In genomic region chr12:17690564-17691281, GRCm38 (mm10) we compare ENCODE assay signal across 9 mouse cellular contexts. TPM values are rescaled to one million over a fixed set of nuclear protein-coding genes. Genes with fewer than 3 reads are reported as not detected.
DNase-seq lines count a peak whose midpoint lies in the region; ATAC-seq and TF ChIP-seq lines count a peak whose summit lies in the region.
"Had no signal": no experiment of that assay in that cellular context is flagged by ENCODE, and none has a peak within 500 bp of the region (broad histone marks: within the 10 kb centered on the region; RNA-seq: fewer than 3 reads in every experiment).

Gene Hpcal1, plus strand, starts transcription at chr12:17690856.

- H3K4me3 ChIP-seq in bone marrow, adult 2 months (replicated peaks; ENCODE audit: control insufficient read depth, low read depth, low read length) = peak within 1 kb of the TSS; percentile 90
- peak within 1 kb of the TSS; percentile 82 for H3K4me3 ChIP-seq in embryonic facial prominence, embryonic 14.5 days (ENCODE audit: low read depth, low read length)
- H3K4me3 ChIP-seq in heart, adult 2 months = peak within 1 kb of the TSS; percentile 66
- peak within 1 kb of the TSS; percentile 72 for H3K4me3 ChIP-seq in limb, embryonic 12.5 days (replicated peaks)
- peak within 1 kb of the TSS; percentile 70 for H3K4me3 ChIP-seq in midbrain, embryonic 14.5 days (replicated peaks; ENCODE audit: low read depth, low read length)

- H3K27me3 ChIP-seq in embryonic facial prominence, embryonic 14.5 days (replicated peaks; ENCODE audit: control insufficient read depth, insufficient read depth, low read length) = no peaks in the 10 kb centered on the region
- no peaks in the 10 kb centered on the region for H3K27me3 ChIP-seq in heart, adult 2 months (ENCODE audit: control insufficient read depth, insufficient read depth, low read length)
- H3K27me3 ChIP-seq in limb, embryonic 12.5 days = peaks cover 6% of the 10 kb centered on the region
- H3K27me3 ChIP-seq in midbrain, embryonic 14.5 days (ENCODE audit: control insufficient read depth, insufficient read depth, low read length) = no peaks in the 10 kb centered on the region

- H3K4me1 ChIP-seq in bone marrow, adult 2 months (ENCODE audit: control insufficient read depth, insufficient read depth, low read length) = no peaks in the 10 kb centered on the region; the same call in 1 of the 2 replicates
- H3K4me1 ChIP-seq in embryonic facial prominence, embryonic 14.5 days (ENCODE audit: control insufficient read depth, insufficient read depth, low read length) = peaks cover 34% of the 10 kb centered on the region
- peaks cover 13% of the 10 kb centered on the region for H3K4me1 ChIP-seq in heart, adult 2 months (ENCODE audit: control insufficient read depth, insufficient read depth, low read length)
- peaks cover 38% of the 10 kb centered on the region for H3K4me1 ChIP-seq in limb, embryonic 12.5 days (replicated peaks)
- H3K4me1 ChIP-seq in midbrain, embryonic 14.5 days (ENCODE audit: control insufficient read depth, insufficient read depth, low read length) = peaks cover 12% of the 10 kb centered on the region

- H3K79me2 ChIP-seq in heart, adult 2 months (replicated peaks; ENCODE audit: control insufficient read depth, insufficient read depth, low read length) = peaks cover 2% of the 10 kb centered on the region; the same call in 1 of the 2 replicates

- H3K4me2 ChIP-seq in embryonic facial prominence, embryonic 14.5 days (ENCODE audit: low read depth, low read length) = peak within 1 kb of the TSS; percentile 94
- H3K4me2 ChIP-seq in limb, embryonic 12.5 days = peak within 1 kb of the TSS; percentile 93
- peak within 1 kb of the TSS; percentile 90 for H3K4me2 ChIP-seq in midbrain, embryonic 14.5 days (ENCODE audit: low read length)

- intact Hi-C loops in heart, adult 2 months (cut with DNase I) = loop anchor here (5.0 kb wide), 1 partner anchor 107 kb away; no protein-coding TSS in a partner anchor

- no peaks in the 10 kb centered on the region for H3K9me3 ChIP-seq in embryonic facial prominence, embryonic 14.5 days (ENCODE audit: control insufficient read depth, low read length)
- H3K9me3 ChIP-seq in limb, embryonic 12.5 days = no peaks in the 10 kb centered on the region
- H3K9me3 ChIP-seq in midbrain, embryonic 14.5 days (ENCODE audit: control insufficient read depth, low read length) = no peaks in the 10 kb centered on the region

- peak within 1 kb of the TSS; percentile 81 for H3K9ac ChIP-seq in embryonic facial prominence, embryonic 14.5 days (ENCODE audit: low read depth, low read length)
- H3K9ac ChIP-seq in heart, adult 2 months (ENCODE audit: low read depth, low read length) = peak within 1 kb of the TSS; percentile 85
- H3K9ac ChIP-seq in limb, embryonic 12.5 days (replicated peaks) = peak within 1 kb of the TSS; percentile 66
- peak within 1 kb of the TSS; percentile 76 for H3K9ac ChIP-seq in midbrain, embryonic 14.5 days (replicated peaks; ENCODE audit: low read length)

- WGBS in bone marrow, adult 2 months = under 1% methylated on average over 67 of the region's 72 CpGs
- WGBS in embryonic facial prominence, embryonic 14.5 days = under 1% methylated on average over 32 of the region's 72 CpGs
- under 1% methylated on average over 72 of the region's 72 CpGs for WGBS in heart, adult 2 months
- WGBS in limb, embryonic 12.5 days = under 1% methylated on average over 72 of the region's 72 CpGs
- under 1% methylated on average over 72 of the region's 72 CpGs for WGBS in midbrain, embryonic 14.5 days

- no peak for TF ChIP-seq CTCF in bone marrow, adult 2 months (IDR thresholded peaks at IDR 0.05; ENCODE audit: control insufficient read depth, insufficient read depth, low read length)
- TF ChIP-seq CTCF in heart, adult 2 months (IDR thresholded peaks at IDR 0.05) = no peak

- ATAC-seq in embryonic facial prominence, embryonic 14.5 days (ENCODE audit: low read depth) = peak; percentile 90
- ATAC-seq in limb, embryonic 12.5 days (ENCODE audit: insufficient number of reproducible peaks, insufficient read depth, low FRiP score, low TSS enrichment, low read depth) = peak; percentile 88
- ATAC-seq in midbrain, embryonic 14.5 days (ENCODE audit: low FRiP score, low TSS enrichment) = peak; percentile 89

- H3K36me3 ChIP-seq in embryonic facial prominence, embryonic 14.5 days (ENCODE audit: control insufficient read depth, insufficient read depth, low read length) = no peaks in the 10 kb centered on the region
- H3K36me3 ChIP-seq in heart, adult 2 months (ENCODE audit: control insufficient read depth, insufficient read depth, low read length) = no peaks in the 10 kb centered on the region
- no peaks in the 10 kb centered on the region for H3K36me3 ChIP-seq in limb, embryonic 12.5 days
- no peaks in the 10 kb centered on the region for H3K36me3 ChIP-seq in midbrain, embryonic 14.5 days (ENCODE audit: control insufficient read depth, insufficient read depth, low read length)
- H3K36me3 ChIP-seq: G1E had no signal

- H3K27ac ChIP-seq in bone marrow, adult 2 months (ENCODE audit: control insufficient read depth, insufficient read depth, low read depth, low read length, poor library complexity) = peak within 1 kb of the TSS; percentile 87
- H3K27ac ChIP-seq in embryonic facial prominence, embryonic 14.5 days (replicated peaks; ENCODE audit: low read depth, low read length) = peak within 1 kb of the TSS; percentile 76
- H3K27ac ChIP-seq in heart, adult 2 months = peak within 1 kb of the TSS; percentile 82
- no peak within 1 kb of the TSS for H3K27ac ChIP-seq in limb, embryonic 12.5 days
- H3K27ac ChIP-seq in midbrain, embryonic 14.5 days (replicated peaks; ENCODE audit: low read depth, low read length) = peak within 1 kb of the TSS; percentile 70

- no peak for TF ChIP-seq EP300 in heart, adult 2 months (IDR thresholded peaks at IDR 0.05; ENCODE audit: insufficient read depth, low read depth, low read length)

- DNase-seq in 3T3-L1 (ENCODE audit: low read depth, low spot score) = peak; percentile 81
- DNase-seq in embryonic facial prominence, embryonic 14.5 days (ENCODE audit: low spot score) = peak; percentile 94
- peak; percentile 95 to 98 for DNase-seq in heart, adult 2 months
- DNase-seq in kidney, adult 8-10 months = peak; percentile 94 to 98
- peak; percentile 88 for DNase-seq in midbrain, embryonic 14.5 days
- DNase-seq in spleen, adult 12 weeks (ENCODE audit: low spot score) = peak; percentile 83

- TF ChIP-seq POLR2A in bone marrow, adult 2 months (IDR thresholded peaks at IDR 0.05; ENCODE audit: borderline replicate concordance, control insufficient read depth, low read depth, low read length) = peak; percentile 69; the same call in 1 of the 2 replicates
- TF ChIP-seq POLR2A in heart, adult 2 months (IDR thresholded peaks at IDR 0.05; ENCODE audit: insufficient read depth, low read depth, low read length) = peak; percentile 77

RNA-seq across cellular contexts. Expression of gene Hpcal1, which starts in this region (rescaled TPM):
- polyA plus RNA-seq in bone marrow, adult 2 months (2011; ENCODE audit: insufficient read depth, insufficient read length, low replicate concordance, missing spikeins) = 20.7 and 36.1 TPM in 2 replicates
- 57.1 and 57.7 TPM in 2 replicates for polyA plus RNA-seq in embryonic facial prominence, embryonic 14.5 days (2014; fragmentation: Nextera tagmentation; extraction: Ambion mirVana)
- 10 to 100 TPM; 16.3 to 21.5 TPM for total RNA-seq in heart, adult 2 months (2021)
- polyA plus RNA-seq in heart, adult 2 months (2012; rRNA removed) = 37.9 and 41.9 TPM in 2 replicates
- polyA plus RNA-seq in limb, embryonic 12.5 days (2016; fragmentation: Nextera tagmentation; extraction: Ambion mirVana) = 24.0 and 27.0 TPM in 2 replicates
- 93.3 and 108 TPM in 2 replicates for polyA plus RNA-seq in midbrain, embryonic 14.5 days (2014; fragmentation: Nextera tagmentation; extraction: Ambion mirVana)
- total RNA-seq: G1E had no signal
- polyA plus RNA-seq: G1E had no signal
